Mouse (Mus musculus) kidney, postnatal 0 days (tissue): ENCODE data around the gene Gm45062. TPM values are rescaled to one million over a fixed set of nuclear protein-coding genes. Genes with fewer than 3 reads are reported as not detected.

ENCODE experiments used
- ATAC-seq: fragments of 200-750 bp; cut with Nextera tagmentation; replicated peaks from 2 replicates; pipeline ENCODE4 v1.8.0; 2017; ENCODE audit warnings: low read depth, moderate number of reproducible peaks, moderate TSS enrichment, moderate library complexity; ENCODE audit not compliant: low FRiP score
- DNase-seq: peaks from one replicate; pipeline ENCODE4 v3.0.0-alpha.2; 2016; ENCODE audit warnings: low spot score
- H3K27ac ChIP-seq: fragments of 300-500 bp; sonication (generic); 2 replicates; pipeline ENCODE4 v1.5.1; 2014; ENCODE audit warnings: mild to moderate bottlenecking
- H3K27me3 ChIP-seq: fragments of 300-500 bp; sonication (generic); 2 replicates; pipeline ENCODE4 v1.6.1; 2014; ENCODE audit warnings: low read length, mixed read lengths; ENCODE audit not compliant: insufficient read depth
- H3K36me3 ChIP-seq: fragments of 300-500 bp; sonication (generic); 2 replicates; pipeline ENCODE4 v1.6.1; 2014; ENCODE audit warnings: low read length, mixed read lengths; ENCODE audit not compliant: insufficient read depth
- H3K4me1 ChIP-seq: fragments of 300-500 bp; sonication (generic); replicated peaks from 2 replicates; pipeline ENCODE4 v1.6.1; 2014; ENCODE audit warnings: antibody characterized with exemption, low read length, mixed read lengths; ENCODE audit not compliant: insufficient read depth
- H3K4me2 ChIP-seq: fragments of 300-500 bp; sonication (generic); 2 replicates; pipeline ENCODE4 v1.6.1; 2014; ENCODE audit warnings: mild to moderate bottlenecking, low read length, moderate library complexity, mixed read lengths
- H3K4me3 ChIP-seq: fragments of 300-500 bp; sonication (generic); replicated peaks from 2 replicates; pipeline ENCODE4 v1.5.1; 2014; ENCODE audit warnings: low read depth, low read length
- H3K9ac ChIP-seq: fragments of 300-500 bp; sonication (generic); 2 replicates; pipeline ENCODE4 v1.6.1; 2014; ENCODE audit warnings: low read depth, low read length
- H3K9me3 ChIP-seq: fragments of 300-500 bp; sonication (generic); replicated peaks from 2 replicates; pipeline ENCODE4 v1.6.1; 2016; ENCODE audit warnings: low read length, inconsistent platforms, mixed read lengths
- CTCF ChIP-seq: IDR thresholded peaks from 2 replicates; pipeline ENCODE4 v1.5.1; 2016; ENCODE audit warnings: antibody characterized with exemption, low read depth, mild to moderate bottlenecking, moderate library complexity
- WGBS: fragments of 180-500 bp; shearing (Covaris S2); extraction: QIAGEN DNeasy Blood & Tissue Kit; methylation state at CpG from one replicate; pipeline ENCODE4 v1.1.7; 2014; 5-methylcytosine and 5-hydroxymethylcytosine counted together
- polyA plus RNA-seq: library from polyadenylated mRNA; unstranded; fragments of >200 nt; fragmentation: Nextera tagmentation; extraction: Ambion mirVana; gene quantifications from 2 replicates; pipeline ENCODE4 v1.2.1, GENCODE M21; 2015

Gene Gm45062
- polyA plus RNA-seq, 1 experiment from 2014 or later: 5.0 TPM

- Histone ChIP-seq H3K4me3 (no peak overlapping the region), H3K9ac (no peak overlapping the region), H3K36me3 (no peaks in the 10 kb centered on the region), H3K27ac (no peak overlapping the region), H3K4me1 (no peaks in the 10 kb centered on the region), H3K27me3 (no peaks in the 10 kb centered on the region), H3K9me3 (no peaks in the 10 kb centered on the region), H3K4me2 (no peak overlapping the region)
- WGBS: 26% methylated on average over 6 of the region's 6 CpGs
- no peak for TF ChIP-seq CTCF
- peak; percentile 42 for DNase-seq
- ATAC-seq: 0 out of 2 replicates have a peak, but pooled peaks have one; percentile 13
Measured at GRCm38 (mm10) chr6:8497868-8498257, 238.6 kb downstream of the Gm45062 start.

GRCm38 (mm10) chr6:8498961-8499360 lies 239.7 kb downstream of the Gm45062 start:
- H3K27ac ChIP-seq: no peak overlapping the region
- no peak overlapping the region for H3K9ac ChIP-seq
- H3K27me3 ChIP-seq: no peaks in the 10 kb centered on the region
- no peak for TF ChIP-seq CTCF
- 92% methylated on average over 3 of the region's 3 CpGs for WGBS
- H3K4me3 ChIP-seq: no peak overlapping the region
- H3K36me3 ChIP-seq: no peaks in the 10 kb centered on the region
- no peak overlapping the region for H3K4me2 ChIP-seq
- no peaks in the 10 kb centered on the region for H3K9me3 ChIP-seq
- H3K4me1 ChIP-seq: no peaks in the 10 kb centered on the region
- no peak for ATAC-seq
- no peak for DNase-seq

- Histone ChIP-seq H3K4me1 (no peaks in the 10 kb centered on the region), H3K4me2 (no peak overlapping the region), H3K9me3 (no peaks in the 10 kb centered on the region), H3K36me3 (no peaks in the 10 kb centered on the region), H3K27me3 (no peaks in the 10 kb centered on the region), H3K9ac (no peak overlapping the region), H3K4me3 (no peak overlapping the region), H3K27ac (no peak overlapping the region)
- WGBS: 29% methylated on average over 3 of the region's 3 CpGs
- no peak for DNase-seq
- no peak for ATAC-seq
- TF ChIP-seq CTCF: no peak
Measured at GRCm38 (mm10) chr6:8503953-8504352, 244.7 kb downstream of the Gm45062 start.

GRCm38 (mm10) chr6:8504521-8505228 lies 245.4 kb downstream of the Gm45062 start:
- TF ChIP-seq CTCF: no peak
- no peak for DNase-seq
- WGBS: 85% methylated on average over 6 of the region's 6 CpGs

GRCm38 (mm10) chr6:8506631-8507030 lies 247.4 kb downstream of the Gm45062 start:
- H3K4me3 ChIP-seq: no peak overlapping the region
- H3K9me3 ChIP-seq: no peaks in the 10 kb centered on the region
- no peak for DNase-seq
- H3K27ac ChIP-seq: no peak overlapping the region
- H3K9ac ChIP-seq: no peak overlapping the region
- no peak for TF ChIP-seq CTCF
- ATAC-seq: no peak
- no peaks in the 10 kb centered on the region for H3K36me3 ChIP-seq
- H3K4me1 ChIP-seq: 0 out of 2 replicates have a peak, but pooled peaks cover 2% of the 10 kb centered on the region
- H3K4me2 ChIP-seq: no peak overlapping the region
- no peaks in the 10 kb centered on the region for H3K27me3 ChIP-seq

More at GRCm38 (mm10) chr6:8504521-8505228, 245.4 kb downstream of the Gm45062 start:
- Histone ChIP-seq H3K9me3 (no peaks in the 10 kb centered on the region), H3K4me3 (no peak overlapping the region), H3K4me1 (no peaks in the 10 kb centered on the region), H3K4me2 (no peak overlapping the region), H3K9ac (no peak overlapping the region), H3K27ac (no peak overlapping the region), H3K27me3 (no peaks in the 10 kb centered on the region), H3K36me3 (no peaks in the 10 kb centered on the region)
- ATAC-seq: no peak

- Histone ChIP-seq H3K4me3 (peak overlapping the region; percentile 91), H3K9ac (peak overlapping the region; percentile 96), H3K27me3 (no peaks in the 10 kb centered on the region), H3K27ac (peak overlapping the region; percentile 97), H3K36me3 (no peaks in the 10 kb centered on the region), H3K4me1 (0 out of 2 replicates have a peak, but pooled peaks cover 10% of the 10 kb centered on the region), H3K9me3 (no peaks in the 10 kb centered on the region), H3K4me2 (peak overlapping the region; percentile 72)
- no peak; the same call in 1 of the 2 replicates for TF ChIP-seq CTCF
- DNase-seq: peak; percentile 99
- 1% methylated on average over 46 of the region's 56 CpGs for WGBS
- peak; percentile 99 for ATAC-seq
Measured at GRCm38 (mm10) chr6:8508883-8509536, 249.8 kb downstream of the Gm45062 start.
